Mouse (Mus musculus) MEL (cell line): ENCODE measurements around the gene Gm960. TPM values are rescaled to one million over a fixed set of nuclear protein-coding genes. Genes with fewer than 3 reads are reported as not detected.

Experiments used
- DNase-seq: peaks from one replicate; pipeline ENCODE4 v3.0.0; 2011; ENCODE audit warnings: low read depth, low spot score
- H3K27ac ChIP-seq: 2 replicates; pipeline ENCODE4 v1.5.1; 2012; ENCODE audit warnings: low read depth, mild to moderate bottlenecking, control low read depth, low read length, moderate library complexity; ENCODE audit not compliant: control insufficient read depth
- H3K27me3 ChIP-seq, 2 experiments: fragments of 150-350 bp in 1 of 2; sonication (generic) in 1 of 2; 2 replicates each; pipeline ENCODE4 v1.6.1; 2012; ENCODE audit warnings: low read length in 2 of 2, mild to moderate bottlenecking in 2 of 2, improper control_type of control experiment in 1 of 2, moderate library complexity in 1 of 2; ENCODE audit not compliant: insufficient read depth in 2 of 2, control insufficient read depth in 1 of 2
- H3K36me3 ChIP-seq, 2 experiments: 2 replicates each; pipeline ENCODE4 v1.6.1; 2012 to 2014; ENCODE audit warnings: low read length in 2 of 2, improper control_type of control experiment in 1 of 2, inconsistent platforms in 1 of 2, mild to moderate bottlenecking in 1 of 2; ENCODE audit not compliant: insufficient read depth in 2 of 2, control insufficient read depth in 1 of 2
- H3K4me1 ChIP-seq, 2 experiments: fragments of 150-350 bp in 1 of 2; sonication (generic) in 1 of 2; 2 replicates each; pipeline ENCODE4 v1.6.1; 2012; ENCODE audit warnings: low read length in 2 of 2, improper control_type of control experiment in 1 of 2, mild to moderate bottlenecking in 1 of 2; ENCODE audit not compliant: insufficient read depth in 2 of 2, control insufficient read depth in 1 of 2
- H3K4me3 ChIP-seq, 2 experiments: fragments of 150-350 bp in 1 of 2; sonication (generic) in 1 of 2; 2 replicates each; pipeline ENCODE4 v1.5.1; 2012; ENCODE audit warnings: low read depth in 2 of 2, low read length in 2 of 2, mild to moderate bottlenecking in 2 of 2, moderate library complexity in 2 of 2, control low read depth in 1 of 2, improper control_type of control experiment in 1 of 2; ENCODE audit not compliant: control insufficient read depth in 1 of 2, insufficient read depth in 1 of 2
- H3K79me2 ChIP-seq: 2 replicates; pipeline ENCODE4 v1.6.1; 2012; ENCODE audit warnings: mild to moderate bottlenecking, low read length, moderate library complexity; ENCODE audit not compliant: control insufficient read depth, poor library complexity, insufficient read depth
- H3K9ac ChIP-seq: 2 replicates; pipeline ENCODE4 v1.6.1; 2012; ENCODE audit warnings: low read depth, mild to moderate bottlenecking, control low read depth, low read length, moderate library complexity; ENCODE audit not compliant: control insufficient read depth, poor library complexity, severe bottlenecking
- H3K9me3 ChIP-seq: fragments of 150-350 bp; sonication (generic); replicated peaks from 2 replicates; pipeline ENCODE4 v1.6.1; 2012; ENCODE audit warnings: mild to moderate bottlenecking, low read length, improper control_type of control experiment, moderate library complexity; ENCODE audit not compliant: insufficient read depth
- BHLHE40 ChIP-seq: IDR thresholded peaks from 2 replicates; pipeline ENCODE4 v1.6.1; 2012; ENCODE audit warnings: low read depth, mild to moderate bottlenecking, inconsistent platforms, low read length, improper control_type of control experiment, borderline replicate concordance
- CHD2 ChIP-seq: IDR thresholded peaks from 2 replicates; pipeline ENCODE4 v1.6.1; 2011; ENCODE audit warnings: low read length, improper control_type of control experiment
- E2F4 ChIP-seq: IDR thresholded peaks from 2 replicates; pipeline ENCODE4 v1.6.1; 2011; ENCODE audit warnings: low read depth, low read length, improper control_type of control experiment, borderline replicate concordance
- EP300 ChIP-seq, 2 experiments: IDR thresholded peaks; 2 replicates each; pipeline ENCODE4 v1.6.1; 2011; ENCODE audit warnings: improper control_type of control experiment in 2 of 2, low read length in 2 of 2, low read depth in 1 of 2, mild to moderate bottlenecking in 1 of 2
- ETS1 ChIP-seq: IDR thresholded peaks from 2 replicates; pipeline ENCODE4 v1.6.1; 2012; ENCODE audit warnings: low read depth, mild to moderate bottlenecking, inconsistent platforms, low read length, improper control_type of control experiment, moderate library complexity
- GABPA ChIP-seq: IDR thresholded peaks from 2 replicates; pipeline ENCODE4 v1.6.1; 2012; ENCODE audit warnings: low read depth, mild to moderate bottlenecking, inconsistent platforms, low read length, improper control_type of control experiment, moderate library complexity
- GATA1 ChIP-seq: IDR thresholded peaks from 2 replicates; pipeline ENCODE4 v1.6.1; 2011; ENCODE audit warnings: low read depth, low read length, improper control_type of control experiment
- JUND ChIP-seq: IDR thresholded peaks from 2 replicates; pipeline ENCODE4 v1.6.1; 2011; ENCODE audit warnings: low read depth, mild to moderate bottlenecking, improper control_type of control experiment, low read length
- KAT2A ChIP-seq: conservative IDR thresholded peaks from 2 replicates; pipeline ENCODE4 v1.6.1; 2012; ENCODE audit warnings: low read depth, low read length, improper control_type of control experiment, inconsistent platforms
- MAFK ChIP-seq: IDR thresholded peaks from 2 replicates; pipeline ENCODE4 v1.6.1; 2011; ENCODE audit warnings: low read depth, mild to moderate bottlenecking, low read length, improper control_type of control experiment, borderline replicate concordance
- MAZ ChIP-seq: IDR thresholded peaks from 2 replicates; pipeline ENCODE4 v1.6.1; 2012; ENCODE audit warnings: low read depth, mild to moderate bottlenecking, inconsistent platforms, low read length, improper control_type of control experiment
- MXI1 ChIP-seq: IDR thresholded peaks from 2 replicates; pipeline ENCODE4 v1.6.1; 2011; ENCODE audit warnings: mild to moderate bottlenecking, low read depth, low read length, improper control_type of control experiment
- NELFE ChIP-seq: IDR thresholded peaks from 2 replicates; pipeline ENCODE4 v1.6.1; 2011; ENCODE audit warnings: low read depth, low read length, improper control_type of control experiment
- POLR2AphosphoS5 ChIP-seq: IDR thresholded peaks from 2 replicates; pipeline ENCODE4 v1.6.1; 2012; ENCODE audit warnings: low read depth, borderline replicate concordance, mild to moderate bottlenecking, inconsistent platforms, low read length, moderate library complexity, mixed read lengths
- RAD21 ChIP-seq: IDR thresholded peaks from 2 replicates; pipeline ENCODE4 v1.6.1; 2011; ENCODE audit warnings: mild to moderate bottlenecking, low read depth, low read length, improper control_type of control experiment
- SIN3A ChIP-seq: IDR thresholded peaks from 2 replicates; pipeline ENCODE4 v1.6.1; 2012; ENCODE audit warnings: low read length, improper control_type of control experiment, inconsistent platforms
- SMC3 ChIP-seq: IDR thresholded peaks from 2 replicates; pipeline ENCODE4 v1.6.1; 2011; ENCODE audit warnings: low read depth, low read length, improper control_type of control experiment
- TAL1 ChIP-seq: IDR thresholded peaks from 2 replicates; pipeline ENCODE4 v1.6.1; 2012; ENCODE audit warnings: mild to moderate bottlenecking, inconsistent platforms, low read length, moderate library complexity, mixed read lengths
- TCF12 ChIP-seq: IDR thresholded peaks from 2 replicates; pipeline ENCODE4 v1.6.1; 2014; ENCODE audit warnings: low read depth, mild to moderate bottlenecking, inconsistent platforms, low read length, improper control_type of control experiment, moderate library complexity
- UBTF ChIP-seq: IDR thresholded peaks from 2 replicates; pipeline ENCODE4 v1.6.1; 2012; ENCODE audit warnings: low read depth, mild to moderate bottlenecking, inconsistent platforms, low read length, improper control_type of control experiment, moderate library complexity, borderline replicate concordance; ENCODE audit not compliant: insufficient read depth
- USF2 ChIP-seq, 2 experiments: IDR thresholded peaks; 2 replicates each; pipeline ENCODE4 v1.6.1; 2011 to 2012; ENCODE audit warnings: improper control_type of control experiment in 2 of 2, low read length in 2 of 2, borderline replicate concordance in 1 of 2, inconsistent platforms in 1 of 2, low read depth in 1 of 2, mild to moderate bottlenecking in 1 of 2; ENCODE audit not compliant: insufficient read depth in 1 of 2
- ZC3H11A ChIP-seq: IDR thresholded peaks from 2 replicates; pipeline ENCODE4 v1.6.1; 2012; ENCODE audit warnings: low read depth, mild to moderate bottlenecking, inconsistent platforms, low read length, improper control_type of control experiment
- ZMIZ1 ChIP-seq: IDR thresholded peaks from 2 replicates; pipeline ENCODE4 v1.6.1; 2012; ENCODE audit warnings: low read depth, mild to moderate bottlenecking, inconsistent platforms, low read length, improper control_type of control experiment, moderate library complexity
- polyA plus RNA-seq, 2 experiments: library from polyadenylated mRNA; stranded (reverse) in 1 of 2; unstranded in 1 of 2; fragments of >175 nt in 1 of 2; fragments of >200 nt in 1 of 2; gene quantifications; 2 replicates each; pipeline versions ENCODE4 v1.2.1 to v1.2.4; 2012; ENCODE audit warnings: low replicate concordance in 2 of 2, low read depth in 1 of 2; ENCODE audit not compliant: insufficient read length in 2 of 2, insufficient read depth in 1 of 2, missing spikeins in 1 of 2
- total RNA-seq: library from RNA; depleted of rRNA; stranded (reverse); fragments of 300-350 nt; gene quantifications from 2 replicates; pipeline ENCODE4 v1.2.3, GENCODE M21; 2012

The Gm960 gene
- total and polyA plus RNA-seq, 3 experiments = 2.1 to 2.3 TPM; not detected in 1

DNA sequence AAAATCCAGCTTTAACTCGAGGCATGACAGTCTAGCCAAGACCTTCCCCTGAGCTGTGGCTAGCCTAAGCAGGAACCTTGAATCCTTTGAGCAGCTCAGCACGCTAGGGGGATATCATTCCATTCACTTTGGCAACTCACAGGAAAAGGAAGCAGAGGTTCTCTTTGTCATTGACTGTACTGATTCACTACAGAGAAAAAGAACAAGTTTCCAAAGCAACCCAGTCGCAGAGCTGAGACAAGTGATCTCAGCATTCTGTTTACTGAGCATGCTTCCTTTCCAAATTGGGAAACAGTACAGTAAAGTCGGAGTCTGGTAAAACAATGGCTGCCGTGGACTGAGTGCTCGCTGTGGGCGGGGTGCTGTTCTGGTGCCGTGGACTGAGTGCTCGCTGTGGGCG, 10.3 kb upstream of the Gm960 start:
- Histone ChIP-seq H3K9me3 (no peaks in the 10 kb centered on the region), H3K9ac (no peak overlapping the region), H3K27me3 (peaks cover 2 to 4% of the 10 kb centered on the region in 2 experiments; a peak in 3 of 4 replicates), H3K27ac (no peak overlapping the region), H3K4me3 (no peak overlapping the region), H3K4me1 (no peaks in the 10 kb centered on the region), H3K36me3 (no peaks in the 10 kb centered on the region), H3K79me2 (no peaks in the 10 kb centered on the region)
- TF ChIP-seq KAT2A = no peak
- TF ChIP-seq BHLHE40 = no peak
- TF ChIP-seq MXI1 = no peak
- no peak for TF ChIP-seq TAL1
- no peak for TF ChIP-seq POLR2AphosphoS5
- no peak for TF ChIP-seq ZMIZ1
- no peak for TF ChIP-seq SIN3A
- TF ChIP-seq MAZ = no peak
- no peak for TF ChIP-seq JUND
- TF ChIP-seq NELFE = no peak
- no peak for TF ChIP-seq RAD21
- TF ChIP-seq CHD2 = no peak
- TF ChIP-seq TCF12 = no peak
- no peak for TF ChIP-seq GATA1
- TF ChIP-seq ETS1 = no peak
- no peak for TF ChIP-seq E2F4
- TF ChIP-seq, all 39 proteins: peak for 0
- no peak for DNase-seq

DNA sequence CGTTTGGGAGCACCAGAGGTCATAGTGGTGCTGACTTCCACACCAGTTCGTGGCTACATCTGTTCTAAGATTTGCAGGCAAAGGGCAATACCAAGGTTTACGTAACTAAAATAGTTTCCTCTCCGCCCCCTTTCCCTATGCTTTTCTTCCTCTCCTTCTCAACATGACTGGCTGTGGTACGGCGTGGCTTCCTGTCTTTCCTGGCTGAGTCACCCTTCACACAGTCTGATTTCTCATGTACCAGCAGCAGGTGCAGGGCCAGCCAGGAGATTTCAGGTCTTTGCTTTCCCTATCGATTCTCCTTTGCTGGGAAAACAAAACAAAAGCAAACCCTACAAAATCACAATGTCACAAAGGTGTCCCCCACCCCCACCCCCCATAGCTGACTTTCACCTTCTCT, 2.8 kb upstream of the Gm960 start:
- H3K9me3 ChIP-seq = no peaks in the 10 kb centered on the region
- TF ChIP-seq RAD21 (no peak), E2F4 (no peak), BHLHE40 (no peak)
- TF ChIP-seq, all 39 proteins: peak for 0
- no peak overlapping the region for H3K27ac ChIP-seq
- H3K4me3 ChIP-seq = no peak overlapping the region
- peaks cover 30 to 31% of the 10 kb centered on the region in 2 experiments for H3K27me3 ChIP-seq
- H3K9ac ChIP-seq = no peak overlapping the region
- no peaks in the 10 kb centered on the region for H3K4me1 ChIP-seq
- no peaks in the 10 kb centered on the region for H3K79me2 ChIP-seq
- no peaks in the 10 kb centered on the region for H3K36me3 ChIP-seq
- no peak for DNase-seq

DNA sequence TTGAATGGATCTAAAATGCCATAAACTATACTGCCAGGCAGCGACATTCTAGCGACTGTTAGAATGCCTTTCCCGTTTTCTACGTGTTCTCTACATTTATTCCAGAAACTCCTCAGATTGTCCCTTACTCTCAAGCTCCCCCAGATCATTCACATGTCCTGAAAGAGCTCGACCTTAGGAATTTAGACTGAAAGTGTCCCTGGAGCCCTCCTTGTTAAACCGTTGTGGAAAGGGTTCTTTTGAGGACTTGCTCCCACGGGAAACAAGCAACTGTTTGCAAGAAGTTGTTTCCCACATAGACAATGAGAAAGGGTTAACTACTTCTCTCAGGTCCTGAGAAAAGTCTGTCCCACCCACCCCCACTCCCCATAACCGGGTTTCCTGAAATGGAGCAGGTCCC, 2.2 kb upstream of the Gm960 start:
- Histone ChIP-seq H3K9ac (no peak overlapping the region), H3K36me3 (no peaks in the 10 kb centered on the region), H3K27ac (no peak overlapping the region), H3K4me3 (no peak overlapping the region), H3K4me1 (no peaks in the 10 kb centered on the region), H3K9me3 (no peaks in the 10 kb centered on the region), H3K79me2 (no peaks in the 10 kb centered on the region), H3K27me3 (peaks cover 28 to 31% of the 10 kb centered on the region in 2 experiments)
- DNase-seq = no peak
- no peak for TF ChIP-seq GABPA
- TF ChIP-seq MAFK = no peak
- no peak for TF ChIP-seq EP300 (IDR thresholded peaks at IDR 0.05; ENCODE audit: low read depth in 1 of 2, low read length in 2 of 2)
- no peak for TF ChIP-seq USF2 (IDR thresholded peaks at IDR 0.05; ENCODE audit: borderline replicate concordance in 1 of 2, insufficient read depth in 1 of 2, low read depth in 1 of 2, low read length in 2 of 2)
- no peak for TF ChIP-seq CHD2
- no peak for TF ChIP-seq ZC3H11A
- no peak for TF ChIP-seq E2F4
- TF ChIP-seq UBTF = no peak
- TF ChIP-seq KAT2A = no peak
- no peak for TF ChIP-seq ETS1
- TF ChIP-seq SMC3 = no peak
